Mouse (Mus musculus) heart, postnatal 0 days (tissue): ENCODE measurements around the gene Npr3. TPM values are rescaled to one million over a fixed set of nuclear protein-coding genes. Genes with fewer than 3 reads are reported as not detected.
"Not testable (repeated sequence)": the region's sequence is repeated elsewhere in the genome, so short reads cannot be mapped to it uniquely, and the experiment has no call there.

ENCODE experiments used
- ATAC-seq: fragments of 200-750 bp; cut with Nextera tagmentation; 2 replicates; pipeline ENCODE4 v1.8.0; 2017; ENCODE audit warnings: low read depth, moderate number of reproducible peaks, moderate library complexity; ENCODE audit not compliant: insufficient read depth
- DNase-seq: peaks from one replicate; pipeline ENCODE4 v3.0.0-alpha.2; 2016; ENCODE audit warnings: low spot score
- H3K27ac ChIP-seq: fragments of 300-500 bp; sonication (generic); 2 replicates; pipeline ENCODE4 v1.5.1; 2014; ENCODE audit warnings: low read depth, mild to moderate bottlenecking
- H3K27me3 ChIP-seq: fragments of 300-500 bp; sonication (generic); 2 replicates; pipeline ENCODE4 v1.6.1; 2014; ENCODE audit warnings: low read length, mixed read lengths; ENCODE audit not compliant: control insufficient read depth, insufficient read depth
- H3K36me3 ChIP-seq: fragments of 300-500 bp; sonication (generic); replicated peaks from 2 replicates; pipeline ENCODE4 v1.6.1; 2014; ENCODE audit warnings: low read length, mixed read lengths; ENCODE audit not compliant: control insufficient read depth, insufficient read depth
- H3K4me1 ChIP-seq: fragments of 300-500 bp; sonication (generic); 2 replicates; pipeline ENCODE4 v1.6.1; 2014; ENCODE audit warnings: antibody characterized with exemption; ENCODE audit not compliant: control insufficient read depth, insufficient read depth
- H3K4me2 ChIP-seq: fragments of 300-500 bp; sonication (generic); 2 replicates; pipeline ENCODE4 v1.6.1; 2014; ENCODE audit warnings: low read depth, mild to moderate bottlenecking, low read length, moderate library complexity
- H3K4me3 ChIP-seq: fragments of 300-500 bp; sonication (generic); 2 replicates; pipeline ENCODE4 v1.5.1; 2014; ENCODE audit warnings: low read depth, low read length
- H3K9ac ChIP-seq: fragments of 300-500 bp; sonication (generic); replicated peaks from 2 replicates; pipeline ENCODE4 v1.6.1; 2014; ENCODE audit warnings: low read depth, low read length, mixed read lengths
- H3K9me3 ChIP-seq: fragments of 300-500 bp; sonication (generic); replicated peaks from 2 replicates; pipeline ENCODE4 v1.6.1; 2016; ENCODE audit warnings: low read length; ENCODE audit not compliant: control insufficient read depth
- CTCF ChIP-seq: IDR thresholded peaks from 2 replicates; pipeline ENCODE4 v1.5.1; 2016; ENCODE audit warnings: antibody characterized with exemption, control low read depth, low read depth
- EP300 ChIP-seq: IDR thresholded peaks from 2 replicates; pipeline ENCODE4 v1.6.1; 2016; ENCODE audit warnings: antibody characterized with exemption, low read depth
- WGBS: fragments of 180-500 bp; shearing (Covaris S2); extraction: QIAGEN DNeasy Blood & Tissue Kit; methylation state at CpG from one replicate; pipeline ENCODE4 v1.1.7; 2014; 5-methylcytosine and 5-hydroxymethylcytosine counted together
- polyA plus RNA-seq: library from polyadenylated mRNA; unstranded; fragments of >200 nt; fragmentation: Nextera tagmentation; extraction: Ambion mirVana; gene quantifications from 2 replicates; pipeline ENCODE4 v1.2.1, GENCODE M21; 2015
- total RNA-seq: library from RNA; depleted of rRNA; stranded (reverse); fragments of >200 nt; gene quantifications from 2 replicates; pipeline ENCODE4 v1.2.3, GENCODE M21; 2014; ENCODE audit warnings: low replicate concordance

Npr3 gene
- total and polyA plus RNA-seq, 2 experiments from 2014 or later: 5.3 to 38.8 TPM

DNA sequence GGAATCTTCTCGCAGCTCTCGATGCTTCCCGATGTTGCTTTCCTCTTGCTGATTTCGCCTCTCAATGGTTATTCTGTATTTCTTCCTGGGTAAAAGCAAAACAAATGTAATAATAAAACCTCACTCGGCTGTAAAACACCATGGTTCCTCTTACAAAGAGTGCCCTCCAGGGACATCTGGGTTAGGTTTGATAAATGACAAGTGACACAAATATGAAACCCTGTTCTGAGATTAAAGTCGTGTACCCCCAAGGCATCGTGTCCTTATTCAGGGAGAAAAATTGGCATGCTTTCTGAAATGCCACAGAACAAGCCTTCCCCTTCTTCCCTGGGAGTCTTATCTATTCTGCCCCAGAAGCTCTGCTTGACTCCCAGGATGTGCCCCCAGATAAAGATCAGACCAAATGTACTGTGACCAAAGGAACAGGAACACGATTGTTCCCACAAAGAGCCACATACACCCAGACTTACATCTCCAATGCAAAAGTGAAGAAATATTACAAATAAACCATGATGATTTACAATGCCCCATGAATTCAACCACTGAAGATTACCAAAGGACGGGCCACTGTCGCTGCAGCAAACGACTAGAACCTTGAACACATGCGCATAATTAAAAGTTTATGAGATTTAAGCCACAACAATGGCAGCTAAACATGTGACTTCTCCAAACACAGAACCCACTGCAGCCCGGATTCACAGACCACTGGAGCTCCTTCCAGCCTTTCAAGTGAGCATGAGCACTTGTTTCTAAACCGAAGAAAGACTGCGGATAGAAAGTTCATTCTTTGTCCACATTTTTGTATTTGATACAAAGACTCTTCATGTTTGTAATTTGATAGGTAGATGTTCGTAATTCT is 61.7 kb downstream of the Npr3 start:
- H3K27ac ChIP-seq: no peak overlapping the region
- ATAC-seq (no peak), DNase-seq (no peak)
- no peaks in the 10 kb centered on the region for H3K27me3 ChIP-seq
- no peaks in the 10 kb centered on the region for H3K4me1 ChIP-seq
- TF ChIP-seq CTCF (no peak), EP300 (no peak)
- no peak overlapping the region for H3K4me2 ChIP-seq
- H3K36me3 ChIP-seq: no peaks in the 10 kb centered on the region
- H3K9ac ChIP-seq: no peak overlapping the region
- WGBS: 72% methylated on average over 16 of the region's 16 CpGs
- H3K4me3 ChIP-seq: no peak overlapping the region
- H3K9me3 ChIP-seq: no peaks in the 10 kb centered on the region

DNA sequence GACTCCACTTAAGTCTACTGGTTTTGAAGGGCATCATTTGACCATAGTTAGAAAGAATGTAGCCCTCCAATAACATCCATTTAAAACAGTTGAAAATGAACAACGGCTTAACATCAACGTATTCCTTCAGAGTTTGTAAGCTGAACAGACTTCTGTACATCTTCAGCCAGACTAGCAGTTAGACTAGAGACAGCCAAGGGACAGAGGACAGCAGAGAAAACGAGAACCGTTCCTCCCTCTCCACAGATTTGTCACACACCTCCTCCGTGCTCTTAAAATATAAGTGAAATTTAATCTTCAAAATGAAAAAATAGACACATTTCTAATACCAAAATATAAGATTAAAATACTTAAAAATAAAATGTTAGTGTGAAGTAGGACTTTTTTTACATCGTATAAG is 63.0 kb downstream of the Npr3 start:
- no peaks in the 10 kb centered on the region for H3K27me3 ChIP-seq
- no peaks in the 10 kb centered on the region for H3K4me1 ChIP-seq
- no peak overlapping the region for H3K9ac ChIP-seq
- 81% methylated on average over 6 of the region's 6 CpGs for whole genome bisulfite sequencing
- no peaks in the 10 kb centered on the region for H3K9me3 ChIP-seq
- ATAC-seq (no peak), DNase-seq (no peak)
- no peak overlapping the region for H3K4me2 ChIP-seq
- H3K27ac ChIP-seq: no peak overlapping the region
- H3K4me3 ChIP-seq: no peak overlapping the region
- no peaks in the 10 kb centered on the region for H3K36me3 ChIP-seq
- TF ChIP-seq EP300: no peak
- TF ChIP-seq CTCF: no peak

DNA sequence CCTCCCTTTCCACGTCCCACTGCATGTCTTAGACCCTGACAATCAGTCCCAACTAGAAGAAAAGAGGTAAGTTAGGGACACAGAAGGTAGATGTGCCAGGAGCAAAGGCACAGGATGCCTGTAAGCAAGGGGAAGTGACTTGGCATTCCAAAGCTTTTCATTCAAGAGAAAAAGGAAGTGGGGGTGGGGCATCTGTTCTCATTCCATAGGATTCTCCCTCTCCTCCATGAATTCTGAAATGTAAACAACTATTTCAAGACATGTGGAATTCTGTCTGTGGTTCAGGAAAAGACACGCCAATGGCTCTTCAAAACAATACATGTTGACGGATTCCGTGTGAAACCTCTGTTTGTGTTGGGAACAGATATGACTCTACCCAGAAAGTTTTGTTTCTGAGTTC is 65.3 kb downstream of the Npr3 start:
- 61% methylated on average over 4 of the region's 4 CpGs for WGBS
- no peaks in the 10 kb centered on the region for H3K27me3 ChIP-seq

DNA sequence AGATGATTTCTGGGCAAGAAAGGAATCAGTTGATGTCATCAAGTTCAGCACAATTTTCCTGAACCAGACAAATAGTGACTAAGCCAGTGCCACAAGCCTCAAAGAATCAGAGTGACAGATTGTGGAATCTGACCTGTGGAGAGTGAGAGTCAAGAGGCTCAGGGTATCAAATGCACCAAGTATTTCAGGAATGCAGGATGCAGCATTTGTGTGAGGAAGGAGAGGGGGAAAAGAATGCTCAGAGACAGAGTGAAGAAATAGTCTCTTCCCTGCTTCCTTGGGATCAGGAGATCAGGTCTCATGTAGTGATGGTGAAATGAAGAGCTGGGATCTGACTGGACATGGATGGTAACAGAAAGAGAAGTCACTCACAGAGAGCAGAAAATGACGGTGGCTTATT is 71.2 kb downstream of the Npr3 start:
- Histone ChIP-seq H3K9ac (no peak overlapping the region), H3K4me3 (no peak overlapping the region), H3K27me3 (no peaks in the 10 kb centered on the region), H3K4me2 (no peak overlapping the region), H3K27ac (no peak overlapping the region), H3K4me1 (no peaks in the 10 kb centered on the region), H3K9me3 (no peaks in the 10 kb centered on the region), H3K36me3 (no peaks in the 10 kb centered on the region)
- ATAC-seq (no peak), DNase-seq (no peak)
- 28% methylated on average over 1 of the region's 1 CpGs for WGBS
- no peak for TF ChIP-seq EP300

More for the DNA sequence above, 65.3 kb downstream of the Npr3 start:
- H3K36me3 ChIP-seq: no peaks in the 10 kb centered on the region
- no peak overlapping the region for H3K9ac ChIP-seq
- no peak overlapping the region for H3K27ac ChIP-seq
- DNase-seq (no peak), ATAC-seq (no peak)
- no peak for TF ChIP-seq EP300
- no peak for TF ChIP-seq CTCF
- no peak overlapping the region for H3K4me2 ChIP-seq
- H3K9me3 ChIP-seq: no peaks in the 10 kb centered on the region
- H3K4me1 ChIP-seq: no peaks in the 10 kb centered on the region
- H3K4me3 ChIP-seq: no peak overlapping the region

DNA sequence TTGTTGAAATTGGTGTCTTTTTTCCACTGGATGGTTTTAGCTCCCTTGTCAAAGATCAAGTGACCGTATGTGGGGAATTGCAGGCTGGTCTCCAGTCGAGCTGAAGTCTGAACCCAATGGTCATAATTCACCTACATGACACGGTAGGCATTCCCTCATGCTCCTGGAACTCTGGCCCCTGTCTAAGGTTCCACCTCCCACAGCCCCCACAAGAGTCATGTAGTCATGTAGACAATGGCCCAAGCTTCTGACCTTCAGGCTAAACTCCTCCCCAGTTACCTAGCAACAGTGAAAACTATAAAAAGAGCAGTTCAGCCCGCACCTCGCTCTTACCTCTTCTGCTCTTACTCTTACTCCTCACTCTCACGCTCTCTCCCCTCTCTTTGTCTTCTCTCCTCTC is 84.7 kb downstream of the Npr3 start:
- not testable (repeated sequence) for H3K9me3 ChIP-seq, H3K27me3 ChIP-seq, H3K4me2 ChIP-seq, H3K36me3 ChIP-seq, ATAC-seq, DNase-seq, H3K9ac ChIP-seq, H3K27ac ChIP-seq, H3K4me1 ChIP-seq, H3K4me3 ChIP-seq
- WGBS: 65% methylated on average over 6 of the region's 6 CpGs

DNA sequence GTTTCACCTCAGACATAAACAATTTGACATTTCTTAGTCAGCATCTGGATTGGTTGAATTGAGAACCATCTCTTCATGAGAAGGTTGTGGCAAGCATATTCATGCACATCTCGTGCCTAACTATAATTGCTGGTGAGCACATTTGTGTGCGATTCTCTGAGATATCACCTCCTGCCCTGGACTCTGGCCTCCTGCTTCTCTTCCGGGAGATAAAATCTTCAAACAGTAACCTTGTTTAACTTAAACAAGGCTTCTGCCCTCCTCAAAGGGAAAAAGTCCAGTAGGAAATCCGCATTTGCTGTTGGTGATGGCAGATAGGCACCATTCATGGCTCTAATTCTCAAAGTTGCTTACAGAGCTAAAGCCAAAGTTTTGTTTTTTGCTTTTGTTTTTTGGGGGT is 91.5 kb downstream of the Npr3 start:
- no peaks in the 10 kb centered on the region for H3K9me3 ChIP-seq

More for the DNA sequence above, 91.5 kb downstream of the Npr3 start:
- H3K36me3 ChIP-seq: no peaks in the 10 kb centered on the region
- no peaks in the 10 kb centered on the region for H3K27me3 ChIP-seq
- no peak for ATAC-seq
- TF ChIP-seq EP300: no peak
- no peak overlapping the region for H3K4me2 ChIP-seq
- H3K4me3 ChIP-seq: no peak overlapping the region
- no peak overlapping the region for H3K9ac ChIP-seq
- H3K27ac ChIP-seq: no peak overlapping the region
- H3K4me1 ChIP-seq: no peaks in the 10 kb centered on the region
- no peak for DNase-seq
- WGBS: 53% methylated on average over 4 of the region's 4 CpGs
